Mouse (Mus musculus) activated CD4-positive, CD25-positive, alpha-beta regulatory T cell, adult 4 months (primary cell): ENCODE measurements around the gene Cd200r3. TPM values are rescaled to one million over a fixed set of nuclear protein-coding genes. Genes with fewer than 3 reads are reported as not detected.
A peak's percentile ranks its signal among the peaks of the same experiment; 100 is the strongest.

Source experiments
- ATAC-seq: one replicate; pipeline ENCODE4 v1.8.0; 2017
- polyA plus RNA-seq, 2 experiments: library from polyadenylated mRNA; unstranded; fragments of 100-300 nt; shearing (Covaris generic); gene quantifications; one replicate each; pipeline ENCODE4 v1.2.1; 2017

Cd200r3 gene
- polyA plus RNA-seq, 2 experiments from 2014 or later = 0.57 to 1.1 TPM

- ATAC-seq = no peak
These were observed 50.0 kb downstream of the Cd200r3 start for GRCm38 (mm10) chr16:44993319-44994019.

GRCm38 (mm10) chr16:44994206-44994953, 50.9 kb downstream of the Cd200r3 start:
- ATAC-seq = no peak

GRCm38 (mm10) chr16:44995111-44995510, 51.6 kb downstream of the Cd200r3 start:
- no peak for ATAC-seq

GRCm38 (mm10) chr16:44996701-44997100, 53.2 kb downstream of the Cd200r3 start:
- ATAC-seq = no peak

- ATAC-seq = peak; percentile 91
These were observed 56.1 kb downstream of the Cd200r3 start for GRCm38 (mm10) chr16:44999537-44999936.

- ATAC-seq = no peak
These were observed 61.0 kb downstream of the Cd200r3 start for GRCm38 (mm10) chr16:45004443-45004842.

- no peak for ATAC-seq
These were observed 61.8 kb downstream of the Cd200r3 start for GRCm38 (mm10) chr16:45005280-45005679.

GRCm38 (mm10) chr16:45006971-45007370, 63.5 kb downstream of the Cd200r3 start:
- peak; percentile 100 for ATAC-seq

- no peak for ATAC-seq
These were observed 64.3 kb downstream of the Cd200r3 start for GRCm38 (mm10) chr16:45007807-45008206.

GRCm38 (mm10) chr16:45009634-45010033, 66.2 kb downstream of the Cd200r3 start:
- no peak for ATAC-seq

- ATAC-seq = no peak
These were observed 72.1 kb downstream of the Cd200r3 start for GRCm38 (mm10) chr16:45015591-45015990.

GRCm38 (mm10) chr16:45016488-45016887, 73.0 kb downstream of the Cd200r3 start:
- peak; percentile 80 for ATAC-seq

- ATAC-seq = no peak
These were observed 75.4 kb downstream of the Cd200r3 start for GRCm38 (mm10) chr16:45018868-45019267.

- ATAC-seq = no peak
These were observed 76.6 kb downstream of the Cd200r3 start for GRCm38 (mm10) chr16:45020055-45020454.

GRCm38 (mm10) chr16:45020669-45021309, 77.3 kb downstream of the Cd200r3 start:
- no peak for ATAC-seq

- no peak for ATAC-seq
These were observed 78.0 kb downstream of the Cd200r3 start for GRCm38 (mm10) chr16:45021443-45021842.

- ATAC-seq = peak; percentile 68
These were observed 80.4 kb downstream of the Cd200r3 start for GRCm38 (mm10) chr16:45023904-45024303.

- ATAC-seq = peak; percentile 92
These were observed 81.8 kb downstream of the Cd200r3 start for GRCm38 (mm10) chr16:45025321-45025720.

- ATAC-seq = no peak
These were observed 85.6 kb downstream of the Cd200r3 start for GRCm38 (mm10) chr16:45029080-45029479.

GRCm38 (mm10) chr16:45029493-45029892, 86.0 kb downstream of the Cd200r3 start:
- no peak for ATAC-seq

GRCm38 (mm10) chr16:45030127-45030526, 86.6 kb downstream of the Cd200r3 start:
- ATAC-seq = no peak

GRCm38 (mm10) chr16:45030796-45031195, 87.3 kb downstream of the Cd200r3 start:
- ATAC-seq = no peak
